Mouse (Mus musculus): ENCODE measurements around the gene Mark1. TPM values are rescaled to one million over a fixed set of nuclear protein-coding genes. Genes with fewer than 3 reads are reported as not detected.
A peak's percentile ranks its signal among the peaks of the same experiment; 100 is the strongest.

Mark1 gene
- total RNA-seq (2014; rRNA removed), result 72.6 and 78.2 TPM in 2 replicates
- 11.5 and 14.3 TPM in 2 replicates for polyA plus RNA-seq (2015; fragmentation: Nextera tagmentation; extraction: Ambion mirVana)

DNA sequence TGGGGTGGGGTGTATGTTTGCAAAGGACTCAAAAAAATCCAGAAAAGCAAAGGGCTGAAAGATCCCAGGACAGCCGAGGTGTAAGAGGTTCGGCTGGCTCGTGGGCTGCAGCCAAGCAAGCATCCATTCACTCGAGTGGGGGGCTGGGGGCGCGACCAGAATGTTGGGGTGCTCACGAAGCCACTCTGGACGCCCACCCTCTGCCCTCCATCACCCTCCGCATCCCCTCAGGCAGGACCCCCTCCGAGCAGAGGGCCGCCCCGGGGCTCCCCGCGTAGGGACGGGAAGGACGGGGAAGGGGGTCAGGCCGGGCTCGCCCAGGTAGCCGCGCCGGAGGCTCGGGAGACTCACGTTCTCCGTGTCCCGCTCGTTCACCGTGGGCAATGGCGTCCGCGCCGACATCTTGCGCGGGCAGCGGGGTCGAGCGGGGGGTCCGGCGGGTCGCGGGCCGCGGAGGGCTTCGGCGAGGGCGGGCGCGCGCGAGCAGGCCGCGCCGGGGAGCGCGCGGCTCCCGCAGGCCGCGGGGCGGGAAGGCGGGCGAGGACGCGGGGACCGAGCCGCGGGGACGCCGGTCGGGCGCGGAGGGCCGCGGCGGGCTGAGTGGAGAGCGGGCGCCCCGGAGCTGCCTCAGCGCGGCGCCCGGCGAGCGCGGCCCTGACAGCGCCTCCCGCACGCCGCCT is at the start of gene Mark1:
Mark1 (minus strand) TSS at position 500 of the 680 bp plus-strand sequence.
- Histone ChIP-seq H3K4me3 (ENCODE audit: low read depth, low read length) (peak within 1 kb of the TSS; percentile 81), H3K27me3 (ENCODE audit: insufficient read depth, low read length) (no peaks in the 10 kb centered on the region), H3K36me3 (ENCODE audit: insufficient read depth) (no peaks in the 10 kb centered on the region), H3K4me1 (ENCODE audit: insufficient read depth) (peaks cover 10% of the 10 kb centered on the region), H3K4me2 (ENCODE audit: low read depth) (peak within 1 kb of the TSS; percentile 74), H3K27ac (ENCODE audit: low read depth, low read length) (peak within 1 kb of the TSS; percentile 95), H3K9me3 (ENCODE audit: low read length) (no peaks in the 10 kb centered on the region), H3K9ac (peak within 1 kb of the TSS; percentile 92)
- DNase-seq (peak; percentile 57), ATAC-seq (peak; percentile 42)
- 1% methylated on average over 47 of the region's 88 CpGs for WGBS
- no peak for TF ChIP-seq CTCF (IDR thresholded peaks at IDR 0.05; ENCODE audit: low read depth)

DNA sequence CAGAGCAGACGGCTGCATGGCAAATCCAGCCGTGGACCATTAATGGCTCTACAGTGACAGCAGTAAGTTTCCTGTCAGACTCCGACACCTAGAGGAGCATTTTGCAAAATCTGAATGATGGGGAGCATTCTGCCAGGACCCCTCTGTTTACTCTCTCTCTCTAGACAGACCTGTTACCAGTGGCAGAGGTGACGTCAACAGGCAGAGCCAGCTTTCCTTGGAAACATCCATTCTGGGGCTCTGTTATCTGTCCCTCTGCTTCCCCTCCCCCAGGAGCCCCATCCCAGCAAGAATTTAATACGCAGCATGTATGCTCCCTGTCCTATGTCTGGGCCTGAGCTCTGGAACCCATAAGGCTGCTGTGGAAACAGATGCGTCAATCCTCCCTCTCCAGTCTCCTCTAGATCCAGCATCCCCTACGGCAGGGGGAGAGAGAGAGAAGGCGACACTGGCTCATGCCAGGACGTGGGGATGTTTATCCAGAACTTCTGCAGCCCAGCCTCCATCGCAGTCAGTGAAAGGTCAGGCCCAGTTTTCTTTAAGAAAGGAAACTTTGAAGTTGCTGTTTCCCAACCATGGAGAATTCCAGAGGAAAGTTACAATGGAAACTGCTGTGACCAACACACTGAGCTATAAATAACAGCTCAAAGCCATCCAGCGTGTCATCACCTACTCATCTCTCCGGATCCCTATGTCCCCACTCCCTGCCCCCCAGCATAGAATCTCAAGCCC is 48.3 kb upstream of the Mark1 start:
- no peaks in the 10 kb centered on the region for H3K9me3 ChIP-seq (ENCODE audit: low read length)
- ATAC-seq, result no peak
- DNase-seq, result no peak
- H3K9ac ChIP-seq, result no peak overlapping the region
- H3K4me3 ChIP-seq (ENCODE audit: low read depth, low read length), result no peak overlapping the region
- H3K4me2 ChIP-seq (ENCODE audit: low read depth), result no peak overlapping the region
- H3K27ac ChIP-seq (ENCODE audit: low read depth, low read length), result no peak overlapping the region
- H3K36me3 ChIP-seq (ENCODE audit: insufficient read depth), result no peaks in the 10 kb centered on the region
- no peaks in the 10 kb centered on the region for H3K4me1 ChIP-seq (ENCODE audit: insufficient read depth)
- H3K27me3 ChIP-seq (ENCODE audit: insufficient read depth, low read length), result no peaks in the 10 kb centered on the region
- WGBS, result 82% methylated on average over 12 of the region's 12 CpGs
- no peak for TF ChIP-seq CTCF (IDR thresholded peaks at IDR 0.05; ENCODE audit: low read depth)

DNA sequence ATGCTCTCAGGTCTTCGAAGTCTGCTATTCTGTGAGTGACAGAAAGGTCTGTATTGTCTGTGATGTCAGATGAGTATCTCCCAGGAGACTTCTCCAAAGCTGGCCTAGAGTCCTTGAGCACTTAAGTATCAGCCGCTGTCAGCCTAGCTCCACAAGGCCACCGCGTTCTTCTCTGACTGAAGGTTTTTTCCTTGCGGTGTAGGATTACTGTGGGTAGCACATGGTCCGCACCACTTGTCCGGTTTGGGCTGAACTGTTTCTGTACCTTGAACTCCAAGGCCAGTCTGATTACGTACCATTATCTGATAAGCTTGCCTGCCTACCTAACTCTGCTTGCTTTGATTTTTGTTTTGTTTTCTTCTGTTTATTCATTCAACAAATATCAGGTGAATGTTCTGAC is 47.1 kb upstream of the Mark1 start:
- no peak for ATAC-seq
- no peak for TF ChIP-seq CTCF (IDR thresholded peaks at IDR 0.05; ENCODE audit: low read depth)
- no peaks in the 10 kb centered on the region for H3K4me1 ChIP-seq (ENCODE audit: insufficient read depth)
- H3K4me2 ChIP-seq (ENCODE audit: low read depth), result no peak overlapping the region
- H3K9ac ChIP-seq, result no peak overlapping the region
- WGBS, result 96% methylated on average over 8 of the region's 8 CpGs
- no peaks in the 10 kb centered on the region for H3K27me3 ChIP-seq (ENCODE audit: insufficient read depth, low read length)
- no peak for DNase-seq
- H3K4me3 ChIP-seq (ENCODE audit: low read depth, low read length), result no peak overlapping the region
- no peaks in the 10 kb centered on the region for H3K9me3 ChIP-seq (ENCODE audit: low read length)
- no peak overlapping the region for H3K27ac ChIP-seq (ENCODE audit: low read depth, low read length)
- no peaks in the 10 kb centered on the region for H3K36me3 ChIP-seq (ENCODE audit: insufficient read depth)

DNA sequence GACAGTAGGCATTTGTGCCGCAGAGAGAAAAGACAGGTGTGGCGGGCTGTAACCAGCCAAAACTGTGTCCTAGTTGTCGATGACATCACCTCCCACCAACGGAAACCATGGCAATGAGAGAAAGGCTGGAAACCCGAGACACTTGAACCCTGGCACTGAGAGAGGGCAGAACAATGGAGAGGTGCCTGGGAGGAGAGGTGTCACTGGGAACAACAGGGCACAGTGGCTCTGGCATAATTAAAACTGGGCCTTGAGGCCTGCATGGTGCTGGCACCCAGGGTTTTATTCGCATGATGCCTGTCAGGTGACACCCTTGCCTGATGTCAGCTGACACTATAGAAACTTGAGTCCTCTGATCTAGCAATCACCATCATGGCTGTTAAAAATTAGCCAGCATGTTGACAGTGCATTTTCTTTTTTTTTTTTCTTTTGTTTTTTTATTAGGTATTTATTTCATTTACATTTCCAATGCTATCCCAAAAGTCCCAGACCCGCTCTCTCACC is 38.9 kb upstream of the Mark1 start:
- H3K4me3 ChIP-seq (ENCODE audit: low read depth, low read length), result no peak overlapping the region
- no peak overlapping the region for H3K9ac ChIP-seq
- H3K4me2 ChIP-seq (ENCODE audit: low read depth), result no peak overlapping the region
- H3K4me1 ChIP-seq (ENCODE audit: insufficient read depth), result no peaks in the 10 kb centered on the region
- WGBS, result 58% methylated on average over 7 of the region's 7 CpGs
- no peak for DNase-seq
- no peak overlapping the region for H3K27ac ChIP-seq (ENCODE audit: low read depth, low read length)
- no peaks in the 10 kb centered on the region for H3K9me3 ChIP-seq (ENCODE audit: low read length)
- H3K36me3 ChIP-seq (ENCODE audit: insufficient read depth), result no peaks in the 10 kb centered on the region
- TF ChIP-seq CTCF (IDR thresholded peaks at IDR 0.05; ENCODE audit: low read depth), result no peak
- no peak for ATAC-seq
- no peaks in the 10 kb centered on the region for H3K27me3 ChIP-seq (ENCODE audit: insufficient read depth, low read length)

DNA sequence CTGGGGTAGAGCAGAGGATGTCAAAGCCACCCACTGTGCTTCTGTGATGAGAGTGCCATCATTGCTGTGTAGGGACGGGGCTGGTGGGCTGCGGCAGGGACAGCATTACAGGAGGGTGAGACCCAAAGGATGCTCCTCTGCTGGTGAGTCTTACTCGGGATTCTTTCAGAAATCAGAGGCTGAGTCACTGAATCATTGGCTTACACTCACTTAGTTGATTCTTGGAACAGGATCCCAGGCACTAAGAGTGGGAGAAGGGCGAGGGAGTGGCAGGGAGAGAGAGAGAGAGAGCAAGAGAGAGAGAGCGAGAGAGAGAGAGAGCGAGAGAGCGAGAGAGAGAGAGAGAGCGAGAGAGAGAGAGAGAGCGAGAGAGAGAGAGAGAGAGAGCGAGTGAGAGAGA is 31.2 kb upstream of the Mark1 start:
- no peak for TF ChIP-seq CTCF (IDR thresholded peaks at IDR 0.05; ENCODE audit: low read depth)
- H3K9me3 ChIP-seq (ENCODE audit: low read length), result no peaks in the 10 kb centered on the region
- no peaks in the 10 kb centered on the region for H3K4me1 ChIP-seq (ENCODE audit: insufficient read depth)
- H3K27ac ChIP-seq (ENCODE audit: low read depth, low read length), result no peak overlapping the region
- DNase-seq (no peak), ATAC-seq (no peak)
- H3K27me3 ChIP-seq (ENCODE audit: insufficient read depth, low read length), result no peaks in the 10 kb centered on the region
- no peak overlapping the region for H3K4me3 ChIP-seq (ENCODE audit: low read depth, low read length)
- WGBS, result 85% methylated on average over 10 of the region's 10 CpGs
- H3K9ac ChIP-seq, result no peak overlapping the region
- H3K36me3 ChIP-seq (ENCODE audit: insufficient read depth), result no peaks in the 10 kb centered on the region
- no peak overlapping the region for H3K4me2 ChIP-seq (ENCODE audit: low read depth)

DNA sequence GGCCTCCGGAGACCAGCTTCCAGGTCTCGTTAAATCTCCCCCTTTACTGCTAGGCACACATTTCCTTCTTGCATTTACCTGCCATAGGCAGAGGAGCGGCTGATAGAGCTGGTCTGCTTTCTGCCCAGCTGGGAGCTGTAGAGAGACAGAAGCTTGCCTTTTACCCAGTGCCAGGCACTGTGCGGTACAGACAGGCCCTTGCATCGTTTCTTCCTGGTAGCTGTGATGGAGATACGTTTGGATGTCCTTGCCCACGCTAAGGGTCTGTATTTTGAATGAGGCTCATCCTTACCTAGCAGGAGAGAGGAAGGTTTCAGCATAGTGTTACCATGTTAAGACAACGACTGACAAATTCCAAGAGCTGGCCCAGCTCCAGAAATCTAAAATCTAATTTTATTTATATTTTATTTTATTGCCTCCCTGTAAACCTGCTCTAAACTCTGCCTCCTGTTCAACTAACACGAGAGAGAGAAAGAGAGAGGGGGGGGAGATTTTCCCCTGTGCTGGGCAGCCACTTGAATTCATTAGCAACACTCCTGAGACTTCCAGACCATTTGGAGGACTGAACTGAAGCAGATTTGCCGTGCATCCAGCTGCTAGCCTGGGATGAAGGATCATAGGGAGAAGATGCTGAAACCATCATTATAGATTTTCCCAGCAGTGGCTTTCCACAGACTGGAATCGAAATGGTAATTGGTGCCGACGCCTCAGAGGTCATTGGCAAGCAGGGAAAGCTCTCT is 21.2 kb upstream of the Mark1 start:
- no peaks in the 10 kb centered on the region for H3K4me1 ChIP-seq (ENCODE audit: insufficient read depth)
- H3K4me2 ChIP-seq (ENCODE audit: low read depth), result no peak overlapping the region
- no peak overlapping the region for H3K4me3 ChIP-seq (ENCODE audit: low read depth, low read length)
- no peaks in the 10 kb centered on the region for H3K9me3 ChIP-seq (ENCODE audit: low read length)
- no peaks in the 10 kb centered on the region for H3K36me3 ChIP-seq (ENCODE audit: insufficient read depth)
- no peak for DNase-seq
- H3K9ac ChIP-seq, result no peak overlapping the region
- 69% methylated on average over 13 of the region's 13 CpGs for WGBS
- ATAC-seq, result no peak
- H3K27ac ChIP-seq (ENCODE audit: low read depth, low read length), result no peak overlapping the region
- no peak for TF ChIP-seq CTCF (IDR thresholded peaks at IDR 0.05; ENCODE audit: low read depth)
- no peaks in the 10 kb centered on the region for H3K27me3 ChIP-seq (ENCODE audit: insufficient read depth, low read length)
